ENCODE assay signal across 8 mouse cellular contexts in the genomic region with DNA sequence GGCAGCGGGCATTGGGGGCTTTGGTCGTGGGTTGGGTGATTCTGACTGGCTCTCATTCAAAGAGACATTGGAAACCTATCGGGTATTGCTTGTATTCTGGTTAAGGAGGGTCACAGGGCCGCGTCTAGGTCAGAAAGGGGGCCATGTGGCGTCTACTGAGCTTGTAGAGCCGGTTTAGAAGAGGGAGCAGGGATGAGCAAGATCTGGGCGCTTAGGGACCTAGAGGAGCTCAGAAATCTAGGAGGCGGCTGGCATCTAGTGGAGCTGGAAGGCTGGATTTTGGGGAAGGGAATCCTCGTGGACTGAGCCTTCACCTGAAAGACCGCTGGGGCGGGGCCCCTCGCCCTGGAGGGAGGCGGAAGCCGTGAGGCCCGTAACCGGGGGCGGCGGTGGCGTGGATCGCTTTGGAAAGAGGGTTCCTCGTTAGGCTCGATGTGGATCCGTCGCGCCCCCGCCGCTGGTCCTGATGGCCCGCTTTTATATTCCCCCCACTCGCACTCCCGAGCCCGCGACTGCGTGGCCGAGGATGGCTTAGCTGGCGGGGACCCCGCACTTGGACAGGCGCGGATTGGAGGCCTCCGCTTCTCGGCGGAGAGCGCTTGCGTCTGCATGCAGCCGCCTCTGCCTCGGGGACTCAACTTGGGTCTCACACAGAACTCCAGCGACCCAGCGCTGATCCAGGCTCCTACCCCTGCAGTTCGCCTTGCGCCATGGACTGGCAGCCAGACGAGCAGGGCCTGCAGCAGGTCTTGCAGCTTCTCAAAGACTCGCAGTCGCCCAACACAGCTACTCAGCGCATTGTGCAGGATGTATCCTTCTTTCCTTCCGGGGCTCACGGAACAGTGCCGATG. TPM values are rescaled to one million over a fixed set of nuclear protein-coding genes. Genes with fewer than 3 reads are reported as not detected.
DNase-seq lines count a peak whose midpoint lies in the region; ATAC-seq and TF ChIP-seq lines count a peak whose summit lies in the region.

No protein-coding gene starts in this region.

- peak overlapping the region; percentile 95 for H3K4me3 ChIP-seq in gastrocnemius, adult 2 months
- peak overlapping the region; percentile 85 for H3K4me3 ChIP-seq in intestine, embryonic 15.5 days (replicated peaks)
- peak overlapping the region; percentile 86 for H3K4me3 ChIP-seq in limb, embryonic 13.5 days
- H3K4me3 ChIP-seq in midbrain, embryonic 12.5 days = peak overlapping the region; percentile 90

- peak overlapping the region; percentile 88 for H3K4me2 ChIP-seq in intestine, embryonic 15.5 days (replicated peaks)
- peak overlapping the region; percentile 93 for H3K4me2 ChIP-seq in limb, embryonic 13.5 days (replicated peaks)
- peak overlapping the region; percentile 90 for H3K4me2 ChIP-seq in midbrain, embryonic 12.5 days (replicated peaks)

- peaks cover 13% of the 10 kb centered on the region; the same call in 1 of the 2 replicates for H3K4me1 ChIP-seq in intestine, embryonic 15.5 days (replicated peaks)
- H3K4me1 ChIP-seq in limb, embryonic 13.5 days = peaks cover 28% of the 10 kb centered on the region
- peaks cover 26% of the 10 kb centered on the region for H3K4me1 ChIP-seq in midbrain, embryonic 12.5 days

- no peaks in the 10 kb centered on the region for H3K27me3 ChIP-seq in intestine, embryonic 15.5 days (replicated peaks)
- H3K27me3 ChIP-seq in limb, embryonic 13.5 days = no peaks in the 10 kb centered on the region
- H3K27me3 ChIP-seq in midbrain, embryonic 12.5 days = no peaks in the 10 kb centered on the region

- under 1% methylated on average over 57 of the region's 57 CpGs for WGBS in intestine, embryonic 15.5 days
- WGBS in limb, embryonic 13.5 days = under 1% methylated on average over 57 of the region's 57 CpGs
- under 1% methylated on average over 56 of the region's 57 CpGs for WGBS in midbrain, embryonic 12.5 days

- DNase-seq in gastrocnemius, adult 2 months = peak; percentile 63
- DNase-seq in gastrocnemius, adult 8-10 months (ENCODE audit: low spot score in 2 of 2) = no peak
- DNase-seq in cerebellum, adult 9-10 months = peak; percentile 62
- peak; percentile 51 for DNase-seq in gastrocnemius, postnatal 14 days
- peak; percentile 72 to 74 for DNase-seq in spleen, postnatal 10 days (ENCODE audit: low spot score in 2 of 2)

- intact Hi-C loops in gastrocnemius, adult 2 months (cut with DNase I) = no loop called here
- intact Hi-C loops in gastrocnemius, postnatal 14 days (cut with DNase I; ENCODE audit: low total_unique reads) = no loop called here

- H3K9me3 ChIP-seq in intestine, embryonic 15.5 days = no peaks in the 10 kb centered on the region
- no peaks in the 10 kb centered on the region for H3K9me3 ChIP-seq in limb, embryonic 13.5 days
- H3K9me3 ChIP-seq in midbrain, embryonic 12.5 days = no peaks in the 10 kb centered on the region

- no peak for TF ChIP-seq CTCF in gastrocnemius, adult 2 months (IDR thresholded peaks at IDR 0.05)

- peak overlapping the region; percentile 94 for H3K9ac ChIP-seq in intestine, embryonic 15.5 days
- peak overlapping the region; percentile 95 for H3K9ac ChIP-seq in limb, embryonic 13.5 days
- peak overlapping the region; percentile 92 for H3K9ac ChIP-seq in midbrain, embryonic 12.5 days (replicated peaks)

- H3K36me3 ChIP-seq in intestine, embryonic 15.5 days = 0 out of 2 replicates have a peak, but pooled peaks cover 8% of the 10 kb centered on the region
- H3K36me3 ChIP-seq in limb, embryonic 13.5 days = peaks cover 43% of the 10 kb centered on the region
- H3K36me3 ChIP-seq in midbrain, embryonic 12.5 days = peaks cover 31% of the 10 kb centered on the region

- peak; percentile 27 for ATAC-seq in intestine, embryonic 15.5 days
- ATAC-seq in limb, embryonic 13.5 days (ENCODE audit: low FRiP score, low read depth) = 0 out of 2 replicates have a peak, but pooled peaks have one; percentile 1
- ATAC-seq in midbrain, embryonic 12.5 days (ENCODE audit: low FRiP score, low read depth) = 0 out of 2 replicates have a peak, but pooled peaks have one; percentile 0

- H3K27ac ChIP-seq in gastrocnemius, adult 2 months = peak overlapping the region; percentile 98
- peak overlapping the region; percentile 100 for H3K27ac ChIP-seq in intestine, embryonic 15.5 days
- peak overlapping the region; percentile 100 for H3K27ac ChIP-seq in limb, embryonic 13.5 days
- H3K27ac ChIP-seq in midbrain, embryonic 12.5 days (replicated peaks) = peak overlapping the region; percentile 99

RNA-seq across cellular contexts. Expression of a gene that starts 1.2 kb away (rescaled TPM):
- total RNA-seq in gastrocnemius, adult 2 months (2021) = 10 to 100 TPM; 29.9 to 33.4 TPM
- total RNA-seq in gastrocnemius, adult 8-10 months (2022) = 10 to 100 TPM; 28.3 to 38.4 (median 32.6) TPM
- 10 to 100 TPM; 24.6 to 27.9 TPM for total RNA-seq in gastrocnemius, postnatal 14 days (2021)
- 28.1 and 29.4 TPM in 2 replicates for polyA plus RNA-seq in intestine, embryonic 15.5 days (2015; fragmentation: Nextera tagmentation; extraction: Ambion mirVana)
- polyA plus RNA-seq in limb, embryonic 13.5 days (2015; fragmentation: Nextera tagmentation; extraction: Ambion mirVana) = 31.0 and 32.2 TPM in 2 replicates
- polyA plus RNA-seq in midbrain, embryonic 12.5 days (2016; fragmentation: Nextera tagmentation; extraction: Ambion mirVana) = 42.0 and 45.4 TPM in 2 replicates

RNA-seq across cellular contexts. Expression of a gene that starts 11.3 kb away (rescaled TPM):
- total RNA-seq in gastrocnemius, adult 2 months (2021) = 10 to 100 TPM; 71.9 to 72.4 TPM
- total RNA-seq in gastrocnemius, adult 8-10 months (2022) = 10 to 100 TPM; 57.5 to 74.2 (median 66.1) TPM
- total RNA-seq in gastrocnemius, postnatal 14 days (2021) = 10 to 100 TPM; 77.5 to 92.1 TPM
- 110 and 113 TPM in 2 replicates for polyA plus RNA-seq in intestine, embryonic 15.5 days (2015; fragmentation: Nextera tagmentation; extraction: Ambion mirVana)
- 114 and 132 TPM in 2 replicates for polyA plus RNA-seq in limb, embryonic 13.5 days (2015; fragmentation: Nextera tagmentation; extraction: Ambion mirVana)
- 164 and 178 TPM in 2 replicates for polyA plus RNA-seq in midbrain, embryonic 12.5 days (2016; fragmentation: Nextera tagmentation; extraction: Ambion mirVana)

RNA-seq across cellular contexts. Expression of a gene that starts 12.8 kb away (rescaled TPM):
- total RNA-seq in gastrocnemius, adult 2 months (2021) = 10 to 100 TPM; 50.6 to 58.0 TPM
- 10 to 100 TPM; 57.1 to 67.3 (median 58.8) TPM for total RNA-seq in gastrocnemius, adult 8-10 months (2022)
- 10 to 100 TPM; 44.3 to 44.9 TPM for total RNA-seq in gastrocnemius, postnatal 14 days (2021)
- 125 and 130 TPM in 2 replicates for polyA plus RNA-seq in intestine, embryonic 15.5 days (2015; fragmentation: Nextera tagmentation; extraction: Ambion mirVana)
- 132 TPM in 2 replicates for polyA plus RNA-seq in limb, embryonic 13.5 days (2015; fragmentation: Nextera tagmentation; extraction: Ambion mirVana)
- polyA plus RNA-seq in midbrain, embryonic 12.5 days (2016; fragmentation: Nextera tagmentation; extraction: Ambion mirVana) = 137 and 146 TPM in 2 replicates

RNA-seq across cellular contexts. Expression of a gene that starts 21.9 kb away (rescaled TPM):
- total RNA-seq in gastrocnemius, adult 2 months (2021) = 1 to 10 TPM; 1.4 to 1.5 TPM
- 1 to 10 TPM; 1.4 to 2.5 (median 1.8) TPM for total RNA-seq in gastrocnemius, adult 8-10 months (2022)
- 1 to 10 TPM; 3.6 to 4.7 TPM for total RNA-seq in gastrocnemius, postnatal 14 days (2021)
- polyA plus RNA-seq in intestine, embryonic 15.5 days (2015; fragmentation: Nextera tagmentation; extraction: Ambion mirVana) = 25.2 and 27.4 TPM in 2 replicates
- polyA plus RNA-seq in limb, embryonic 13.5 days (2015; fragmentation: Nextera tagmentation; extraction: Ambion mirVana) = 31.6 and 32.2 TPM in 2 replicates
- 40.7 and 41.6 TPM in 2 replicates for polyA plus RNA-seq in midbrain, embryonic 12.5 days (2016; fragmentation: Nextera tagmentation; extraction: Ambion mirVana)

RNA-seq across cellular contexts. Expression of a gene that starts 23.6 kb away (rescaled TPM):
- not detected for total RNA-seq in gastrocnemius, adult 2 months (2021)
- total RNA-seq in gastrocnemius, adult 8-10 months (2022) = not detected
- total RNA-seq in gastrocnemius, postnatal 14 days (2021) = not detected
- 0.14 and 0.76 TPM in 2 replicates for polyA plus RNA-seq in intestine, embryonic 15.5 days (2015; fragmentation: Nextera tagmentation; extraction: Ambion mirVana)
- polyA plus RNA-seq in limb, embryonic 13.5 days (2015; fragmentation: Nextera tagmentation; extraction: Ambion mirVana) = not detected in 2 replicates
- polyA plus RNA-seq in midbrain, embryonic 12.5 days (2016; fragmentation: Nextera tagmentation; extraction: Ambion mirVana) = not detected in 2 replicates

Comparison
In these comparisons a context has a peak if more than half of its experiments do, and no peak if none do; other contexts are left out.
1. DNase-seq: peak in gastrocnemius, adult 2 months (single experiment), cerebellum, adult 9-10 months (single experiment), gastrocnemius, postnatal 14 days (single experiment) and spleen, postnatal 10 days (2 of 2); none in gastrocnemius, adult 8-10 months (0 of 2).
2. Peak in every context shown above with its lines, with median percentiles within 50 percentile points of each other: H3K27ac ChIP-seq, H3K4me3 ChIP-seq, ATAC-seq, H3K4me2 ChIP-seq and H3K9ac ChIP-seq.